Mouse (Mus musculus) MEL (cell line): Measurements from ENCODE around the gene Rspry1.

Source experiments
- CTCF ChIP-seq, 3 experiments: IDR thresholded peaks in 2 of 3; conservative IDR thresholded peaks in 1 of 3; 2 replicates each; pipeline ENCODE4 v1.5.1; 2011 to 2012; ENCODE audit warnings: low read length in 3 of 3, low read depth in 2 of 3, mild to moderate bottlenecking in 2 of 3, improper control_type of control experiment in 1 of 3, inconsistent platforms in 1 of 3, mixed read lengths in 1 of 3, moderate library complexity in 1 of 3; ENCODE audit not compliant: control insufficient read depth in 1 of 3, insufficient read depth in 1 of 3, poor library complexity in 1 of 3, severe bottlenecking in 1 of 3
- E2F4 ChIP-seq: IDR thresholded peaks from 2 replicates; pipeline ENCODE4 v1.6.1; 2011; ENCODE audit warnings: low read depth, low read length, improper control_type of control experiment, borderline replicate concordance
- ETS1 ChIP-seq: IDR thresholded peaks from 2 replicates; pipeline ENCODE4 v1.6.1; 2012; ENCODE audit warnings: low read depth, mild to moderate bottlenecking, inconsistent platforms, low read length, improper control_type of control experiment, moderate library complexity
- HCFC1 ChIP-seq: IDR thresholded peaks from 2 replicates; pipeline ENCODE4 v1.6.1; 2012; ENCODE audit warnings: low read depth, mild to moderate bottlenecking, inconsistent platforms, low read length, improper control_type of control experiment, moderate library complexity
- MYC ChIP-seq: IDR thresholded peaks from 2 replicates; pipeline ENCODE4 v1.6.1; 2011; ENCODE audit warnings: low read depth, mild to moderate bottlenecking, low read length, improper control_type of control experiment, moderate library complexity
- POLR2A ChIP-seq, 2 experiments: IDR thresholded peaks; 2 replicates each; pipeline ENCODE4 v1.6.1; 2011 to 2012; ENCODE audit warnings: low read length in 2 of 2, mild to moderate bottlenecking in 2 of 2, control low read depth in 1 of 2, improper control_type of control experiment in 1 of 2, low read depth in 1 of 2, moderate library complexity in 1 of 2; ENCODE audit not compliant: control insufficient read depth in 1 of 2, insufficient read depth in 1 of 2, poor library complexity in 1 of 2
- USF1 ChIP-seq: IDR thresholded peaks from 2 replicates; pipeline ENCODE4 v1.6.1; 2014; ENCODE audit warnings: low read depth, mild to moderate bottlenecking, inconsistent platforms, low read length, improper control_type of control experiment, moderate library complexity
- ZC3H11A ChIP-seq: IDR thresholded peaks from 2 replicates; pipeline ENCODE4 v1.6.1; 2012; ENCODE audit warnings: low read depth, mild to moderate bottlenecking, inconsistent platforms, low read length, improper control_type of control experiment

DNA sequence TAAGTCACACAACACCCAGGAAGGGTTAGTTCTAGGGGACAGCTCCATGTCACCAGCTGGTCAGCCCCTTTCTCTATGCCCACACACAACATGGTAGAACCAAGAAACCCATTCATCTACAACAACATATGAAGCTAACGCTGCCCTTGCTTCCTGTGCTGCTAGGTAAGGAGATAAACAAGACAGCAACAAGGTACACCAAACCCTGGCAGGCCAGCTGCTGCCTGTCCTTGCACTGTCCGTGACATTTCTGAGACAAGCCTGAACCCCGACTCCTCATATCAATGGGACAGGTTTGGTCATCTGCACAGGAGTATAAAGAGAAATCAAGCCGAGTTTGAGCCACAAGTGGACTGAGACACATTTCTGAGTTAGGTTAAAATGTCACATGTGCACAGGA, 26.6 kb upstream of the Rspry1 start:
- TF ChIP-seq CTCF (IDR thresholded peaks at IDR 0.05 in 2 of 3, conservative IDR thresholded peaks at IDR 0.05 in 1 of 3; ENCODE audit: control insufficient read depth in 1 of 3, insufficient read depth in 1 of 3, low read depth in 2 of 3, low read length in 3 of 3, poor library complexity in 1 of 3, severe bottlenecking in 1 of 3) (no peak), POLR2A (IDR thresholded peaks at IDR 0.05; ENCODE audit: control insufficient read depth in 1 of 2, insufficient read depth in 1 of 2, low read depth in 1 of 2, low read length in 2 of 2, poor library complexity in 1 of 2) (no peak), ZC3H11A (no peak), HCFC1 (no peak), USF1 (no peak), ETS1 (no peak), MYC (no peak), E2F4 (no peak)
